Mouse (Mus musculus) c-Kit-positive CD71-negative TER-119-negative erythroid progenitor cells, embryonic 14.5 days (primary cell): ENCODE results near the gene Rabepk.
"Not testable (repeated sequence)": the region's sequence is repeated elsewhere in the genome, so short reads cannot be mapped to it uniquely, and the experiment has no call there.

Experiments used
- DNase-seq: peaks from one replicate; pipeline ENCODE4 v3.0.0-alpha.2; 2013; ENCODE audit warnings: low read depth

Rabepk gene

DNA sequence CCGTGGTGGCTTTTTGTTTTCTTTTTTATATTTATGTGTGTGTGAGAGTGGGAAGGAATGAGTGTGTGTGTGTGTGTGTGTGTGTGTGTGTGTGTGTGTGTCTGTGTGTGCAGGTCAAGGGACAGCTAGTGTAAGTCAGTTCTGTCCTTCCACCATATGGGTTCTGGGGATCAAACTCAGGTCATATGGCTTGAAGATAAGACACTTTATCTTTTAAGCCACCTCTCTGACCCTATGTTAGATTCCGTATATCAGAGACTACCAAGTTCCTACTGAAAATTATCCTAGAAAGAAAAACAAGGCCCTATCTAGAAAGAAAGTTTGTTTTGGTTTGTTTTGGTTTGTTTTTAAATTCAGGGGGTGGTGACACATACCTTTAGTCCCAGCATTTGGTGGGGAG, 37.5 kb downstream of the Rabepk start:
- no peak for DNase-seq

DNA sequence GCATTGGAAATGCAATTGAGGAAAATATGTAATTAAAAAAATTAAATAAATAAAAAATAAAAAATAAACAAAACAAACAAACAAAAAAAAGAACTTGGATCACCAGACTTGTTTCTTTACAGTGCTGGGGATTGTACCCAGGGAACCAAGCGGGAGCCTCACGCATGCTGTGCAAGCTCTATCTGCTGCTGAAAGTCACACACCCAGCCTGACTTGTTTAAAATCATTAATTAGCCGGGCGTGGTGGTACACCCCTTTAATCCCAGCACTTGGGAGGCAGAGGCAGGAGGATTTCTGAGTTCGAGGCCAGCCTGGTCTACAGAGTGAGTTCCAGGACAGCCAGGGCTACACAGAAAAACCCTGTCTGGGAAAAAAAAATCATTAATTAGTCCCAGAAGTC, 38.4 kb downstream of the Rabepk start:
- not testable (repeated sequence) for DNase-seq

DNA sequence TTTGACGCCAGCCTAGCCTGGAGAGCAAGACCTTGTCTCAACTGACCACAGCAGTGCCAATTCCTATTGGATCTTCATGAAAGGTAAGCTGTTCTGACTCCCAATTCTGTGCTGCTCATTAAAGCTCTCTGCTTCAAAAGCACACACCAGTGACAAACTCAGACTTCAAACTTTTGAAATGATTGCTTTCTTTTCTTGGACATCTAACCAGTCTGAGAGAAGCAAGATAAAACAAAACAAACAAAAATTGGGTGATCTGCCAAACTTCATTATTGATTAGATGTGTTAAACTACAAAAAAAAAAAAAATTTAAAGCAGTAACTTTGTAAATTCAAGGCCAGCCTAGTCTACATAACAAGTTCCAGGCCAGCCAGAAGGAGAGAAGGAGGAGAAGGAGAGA, 42.4 kb downstream of the Rabepk start:
- no peak for DNase-seq

DNA sequence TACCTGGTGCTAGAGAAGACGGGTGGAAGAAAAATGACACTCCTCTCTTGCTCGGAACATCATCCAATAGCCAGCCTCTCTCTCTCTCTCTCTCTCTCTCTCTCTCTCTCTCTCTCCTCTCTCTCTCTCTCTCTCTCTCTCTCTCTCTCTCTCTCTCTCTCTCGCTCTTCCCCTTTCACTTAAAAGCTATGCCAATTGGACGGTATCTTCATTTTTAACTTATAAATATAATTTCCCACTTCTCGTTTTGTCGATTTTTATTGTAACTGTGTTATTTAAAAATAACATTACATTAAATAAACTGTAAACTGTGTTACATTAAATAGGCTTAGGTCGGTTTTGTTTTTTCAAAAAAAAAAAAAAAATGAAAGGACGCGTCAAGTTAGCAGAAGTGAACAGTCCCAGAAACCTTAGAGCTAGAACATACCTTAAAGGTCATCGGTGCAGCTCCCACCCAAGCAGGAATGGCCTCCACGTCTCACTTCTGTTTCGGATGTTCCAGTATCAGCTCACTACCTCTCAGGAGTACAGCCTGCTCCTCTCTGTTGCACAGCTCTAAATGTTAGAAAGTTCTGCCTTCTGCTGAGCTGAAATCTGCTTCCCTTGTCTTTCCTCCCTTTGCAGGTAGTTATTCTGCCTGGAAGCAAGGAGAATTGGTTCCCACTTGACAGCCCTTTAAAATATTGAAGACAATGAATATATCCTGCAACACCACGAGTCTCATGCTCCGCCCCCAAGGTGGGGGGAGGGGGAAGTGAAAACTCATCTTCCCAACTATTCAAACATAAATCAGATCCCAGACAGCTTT, 45.0 kb downstream of the Rabepk start, which contains the start of gene Gapvd1:
Gene Gapvd1 (minus strand): TSS at position 682 of the 808 bp plus-strand sequence.
- DNase-seq, result no peak

DNA sequence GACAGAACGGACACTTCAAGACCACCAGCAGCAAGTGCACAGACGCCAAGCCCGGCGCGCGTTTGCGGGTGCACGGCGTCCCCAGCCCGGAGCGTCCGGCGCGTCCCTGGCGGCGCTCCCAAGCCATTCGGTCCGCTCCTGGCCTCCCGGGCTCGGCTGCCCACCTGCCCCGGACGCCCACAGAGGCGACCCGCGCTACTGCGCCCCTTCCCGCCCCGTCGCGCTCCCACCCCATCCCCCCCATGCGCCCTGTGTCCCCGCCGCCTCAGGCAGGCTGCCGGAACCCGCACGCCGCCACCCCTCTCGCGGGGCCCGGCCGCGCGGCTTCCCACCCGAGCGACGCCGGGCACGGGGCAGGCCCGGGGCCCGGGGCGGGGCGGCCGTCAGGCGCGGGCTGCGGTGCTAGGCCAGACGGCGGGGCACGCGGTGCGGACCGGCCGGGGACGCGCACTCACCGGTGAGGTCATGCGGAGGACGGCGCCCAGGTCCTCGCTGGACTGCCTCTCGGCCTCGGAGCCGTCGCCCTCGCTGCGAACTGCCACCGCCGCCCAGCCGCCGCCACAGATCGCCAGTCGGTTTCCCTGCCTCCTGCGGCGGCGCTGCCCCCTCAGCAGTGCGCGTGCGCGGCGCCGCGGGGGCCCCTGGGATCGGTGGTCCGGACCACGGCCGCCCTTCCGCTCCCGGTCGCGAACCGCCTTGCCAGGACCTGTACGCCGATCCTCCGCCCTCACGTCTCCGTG, 45.7 kb downstream of the Rabepk start:
- peak; percentile 78 for DNase-seq

DNA sequence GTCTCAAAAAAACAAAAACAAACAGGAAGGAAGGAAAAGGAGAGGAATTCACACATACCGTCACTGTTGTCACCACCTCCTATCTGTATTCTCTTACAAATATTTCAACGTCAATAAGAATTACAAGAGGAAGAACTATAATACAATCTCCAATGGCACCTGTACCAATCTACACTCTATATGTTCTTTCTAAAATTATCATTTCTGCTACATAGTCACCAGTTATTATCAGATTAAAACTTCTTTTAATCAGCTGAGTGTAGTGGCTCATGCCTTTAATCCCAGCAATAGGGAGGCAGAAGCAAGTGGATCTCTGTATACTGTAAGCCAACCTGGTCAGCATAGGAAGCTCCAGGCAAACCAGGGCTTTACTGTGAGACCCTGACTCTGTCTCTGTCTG, 49.5 kb downstream of the Rabepk start:
- no peak for DNase-seq

DNA sequence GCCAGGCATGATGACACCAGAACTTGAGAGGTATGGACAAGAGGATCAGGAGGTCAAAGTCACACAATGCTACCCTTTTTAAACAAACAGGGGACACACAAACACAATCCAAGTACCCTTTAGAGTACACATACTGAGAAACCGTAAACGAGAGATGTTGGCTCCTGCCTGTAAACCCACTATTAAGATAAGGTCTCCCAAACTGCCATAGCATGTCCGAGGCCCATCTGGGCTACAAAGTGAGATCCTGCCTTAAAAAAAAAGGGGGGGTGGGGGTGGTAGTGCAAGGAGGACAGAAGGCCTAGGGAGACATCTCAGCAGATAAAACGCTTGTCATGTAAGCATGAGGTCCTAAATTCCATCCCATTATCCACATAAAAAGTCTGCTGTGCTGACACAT, 51.2 kb downstream of the Rabepk start:
- DNase-seq, result no peak

DNA sequence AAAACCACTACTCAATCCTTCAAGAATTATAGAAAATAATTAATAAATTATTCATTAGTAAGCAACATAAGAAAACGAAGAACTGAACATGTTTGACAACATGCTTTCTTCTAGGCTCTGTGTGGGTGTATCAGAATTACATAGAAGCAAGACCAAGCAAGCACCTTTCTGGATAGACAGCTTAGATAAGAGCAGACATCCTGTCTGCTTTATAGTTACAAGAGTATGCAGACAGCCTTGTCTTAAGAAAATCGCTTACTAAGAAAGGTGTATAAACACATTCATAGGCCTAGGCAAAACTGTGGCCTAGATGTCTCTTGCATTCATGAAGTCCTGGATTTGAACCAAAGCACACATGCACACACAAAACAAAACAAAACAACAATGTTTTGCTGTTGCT, 54.0 kb downstream of the Rabepk start:
- no peak for DNase-seq

DNA sequence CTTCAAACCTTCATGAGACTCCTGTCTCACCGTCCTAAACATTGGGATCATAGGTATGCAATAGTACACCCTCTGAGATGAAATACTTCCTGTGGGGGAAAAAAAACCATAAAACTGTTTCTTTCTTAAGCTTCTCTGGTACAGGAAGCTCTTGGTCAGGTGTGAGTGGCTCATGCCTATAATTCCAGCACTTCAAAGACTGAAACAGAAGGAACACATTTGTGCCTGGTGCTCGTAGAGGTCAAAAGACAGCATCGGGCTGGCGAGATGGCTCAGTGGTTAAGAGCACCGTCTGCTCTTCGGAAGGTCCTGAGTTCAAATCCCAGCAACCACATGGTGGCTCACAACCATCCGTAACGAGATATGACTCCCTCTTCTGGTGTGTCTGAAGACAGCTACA, 55.2 kb downstream of the Rabepk start:
- no peak for DNase-seq

DNA sequence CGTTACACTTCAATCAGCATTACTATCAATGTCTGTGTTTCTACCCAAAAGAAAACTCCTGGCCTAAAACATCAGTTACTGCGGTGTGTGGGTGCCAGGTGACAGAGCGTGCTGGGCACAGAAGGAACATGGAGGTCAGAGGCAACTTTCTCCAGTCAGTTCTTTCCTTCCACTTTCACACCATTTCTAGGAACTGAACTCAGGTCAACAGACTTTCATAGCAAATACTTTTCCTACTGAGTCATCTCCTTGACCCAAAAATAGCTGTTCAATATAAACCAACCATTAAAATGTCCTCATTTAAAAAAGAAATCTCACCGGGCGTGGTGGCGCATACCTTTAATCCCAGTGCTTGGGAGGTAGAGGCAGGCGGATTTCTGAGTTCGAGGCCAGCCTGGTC, 57.0 kb downstream of the Rabepk start:
- no peak for DNase-seq

DNA sequence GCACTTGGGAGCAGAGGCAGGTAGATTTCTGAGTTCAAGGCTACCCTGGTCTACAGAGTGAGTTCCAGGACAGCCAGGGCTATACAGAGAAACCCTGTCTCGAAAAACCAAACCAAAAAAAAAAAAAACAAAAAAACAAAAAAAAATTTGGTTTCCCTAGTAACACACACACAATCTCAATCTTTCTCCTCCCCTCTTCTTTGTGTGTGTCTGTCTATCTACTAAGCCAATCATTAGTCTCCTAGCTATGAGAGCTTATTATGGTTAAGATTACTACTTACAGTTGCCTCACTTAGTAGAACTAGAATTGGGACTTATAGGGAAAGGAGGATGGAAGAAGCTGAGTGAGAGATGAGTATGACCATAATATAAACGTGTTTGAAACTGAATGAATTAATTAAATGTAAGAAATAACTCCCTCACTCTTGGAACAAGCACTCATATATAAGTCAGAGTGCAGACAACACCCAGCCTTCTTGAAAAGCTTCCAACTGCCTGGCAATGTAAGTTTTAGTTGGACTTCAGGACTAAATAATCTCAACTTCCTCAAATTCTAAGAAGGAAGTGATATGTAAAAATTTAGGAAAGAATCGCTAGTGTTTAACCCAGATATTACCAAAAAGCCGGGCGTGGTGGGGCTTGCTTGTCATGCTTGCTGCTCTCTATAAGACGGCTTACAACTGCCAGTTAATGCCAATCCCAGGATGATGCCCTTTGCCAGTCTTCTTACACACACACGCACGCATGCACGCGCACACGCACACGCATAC, 58.1 kb downstream of the Rabepk start:
- DNase-seq, result no peak

DNA sequence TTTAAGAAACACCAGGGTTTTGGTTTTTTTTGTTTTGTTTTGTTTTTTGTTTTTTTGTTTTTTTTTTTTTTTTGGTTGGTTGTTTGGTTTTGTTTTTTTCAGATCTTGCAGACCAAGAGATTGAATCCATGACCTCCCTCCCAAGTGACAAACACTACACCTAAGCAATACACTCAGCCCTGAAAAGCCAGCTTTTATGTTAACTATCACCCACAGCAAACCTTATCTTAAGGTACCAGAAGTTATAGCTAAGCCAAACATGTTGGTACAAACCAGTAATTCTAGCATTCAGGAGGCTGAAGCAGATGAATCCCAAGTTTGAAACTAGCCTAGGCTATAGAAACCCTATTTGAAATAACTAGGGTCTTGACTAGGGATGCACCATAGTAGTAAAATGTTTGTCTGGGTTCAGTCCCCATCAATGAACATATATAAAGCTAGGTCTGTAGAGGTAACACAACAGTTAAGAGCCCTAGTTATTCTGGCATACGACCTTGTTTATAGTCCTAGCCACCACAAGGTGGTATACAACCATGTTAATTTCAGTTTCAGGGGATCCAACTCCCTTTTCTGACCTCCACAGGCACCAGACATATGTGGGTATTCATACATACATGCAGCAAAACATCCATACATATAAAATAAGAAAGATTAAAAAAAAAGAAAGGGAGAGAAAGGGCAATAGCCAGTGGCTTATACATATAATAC, 59.9 kb downstream of the Rabepk start:
- no peak for DNase-seq

DNA sequence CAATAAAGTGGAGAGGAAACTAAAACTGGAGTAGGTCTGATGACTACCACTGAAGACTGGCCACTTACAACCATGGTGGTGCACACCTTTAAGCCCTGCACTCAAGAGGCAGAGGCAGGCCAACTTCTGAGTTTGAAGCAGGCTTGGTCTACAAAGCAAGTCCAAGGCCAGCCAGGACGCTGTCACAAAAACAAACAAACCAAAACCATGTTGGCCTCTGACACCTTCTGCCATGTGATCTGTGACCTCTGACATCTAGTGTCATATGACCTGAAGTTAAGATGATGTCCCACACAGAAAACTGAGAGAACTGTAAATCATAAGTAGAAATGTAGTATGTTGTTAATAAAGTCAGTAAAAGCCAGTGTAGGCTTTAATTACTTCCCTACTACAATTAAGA, 61.8 kb downstream of the Rabepk start:
- no peak for DNase-seq

DNA sequence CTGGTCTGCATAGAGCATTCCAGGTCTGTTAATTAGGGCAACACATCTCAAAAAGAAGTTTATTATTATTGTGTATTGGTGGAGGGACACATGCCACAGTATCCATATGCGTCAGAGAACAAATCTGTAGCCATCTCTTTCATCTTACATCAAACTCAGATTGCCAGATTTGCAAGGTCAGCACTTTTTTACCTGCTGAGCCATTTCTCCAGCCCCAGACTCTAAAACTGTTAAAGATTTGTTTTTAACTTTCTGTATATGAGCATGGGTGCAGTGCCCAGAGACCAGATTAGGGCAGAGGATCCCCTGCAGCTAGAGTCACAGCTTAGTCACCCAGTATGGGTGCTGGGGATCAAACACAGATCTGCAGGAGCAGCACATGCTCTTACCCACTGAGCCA, 63.1 kb downstream of the Rabepk start:
- DNase-seq, result no peak
